Mouse (Mus musculus): ENCODE measurements at regions not wholly inside any gene's neighbourhood (a gene's known extent, or its start where the extent isn't known, plus 50 kb on each side); places are given as distances from the start of the nearest gene placed in this dataset.

- H3K36me3 ChIP-seq (ENCODE audit: insufficient read depth): no peaks in the 10 kb centered on the region
- no peak overlapping the region for H3K4me3 ChIP-seq (ENCODE audit: low read depth, low read length)
- H3K4me1 ChIP-seq (ENCODE audit: insufficient read depth): no peaks in the 10 kb centered on the region
- no peak for TF ChIP-seq CTCF (IDR thresholded peaks at IDR 0.05; ENCODE audit: low read depth)
- ATAC-seq (no peak), DNase-seq (no peak)
- H3K27ac ChIP-seq (ENCODE audit: low read depth, low read length): no peak overlapping the region
- peaks cover 4% of the 10 kb centered on the region for H3K27me3 ChIP-seq (ENCODE audit: insufficient read depth, low read length)
- H3K9ac ChIP-seq: no peak overlapping the region
- WGBS: 52% methylated on average over 12 of the region's 12 CpGs
- H3K4me2 ChIP-seq (ENCODE audit: low read depth): no peak overlapping the region
- H3K9me3 ChIP-seq (ENCODE audit: low read length): no peaks in the 10 kb centered on the region
These were observed 302.7 kb upstream of the Irx1 start for GRCm38 (mm10) chr13:72266174-72266768.

- no peak overlapping the region for H3K9ac ChIP-seq
- H3K27me3 ChIP-seq (ENCODE audit: insufficient read depth, low read length): no peaks in the 10 kb centered on the region
- H3K4me3 ChIP-seq (ENCODE audit: low read depth, low read length): no peak overlapping the region
- no peaks in the 10 kb centered on the region for H3K9me3 ChIP-seq (ENCODE audit: low read length)
- H3K4me1 ChIP-seq (ENCODE audit: insufficient read depth): no peaks in the 10 kb centered on the region
- ATAC-seq: no peak
- no peak for TF ChIP-seq CTCF (IDR thresholded peaks at IDR 0.05; ENCODE audit: low read depth)
- no peak overlapping the region for H3K4me2 ChIP-seq (ENCODE audit: low read depth)
- no peak for DNase-seq
- 5% methylated on average over 2 of the region's 2 CpGs for WGBS
- no peaks in the 10 kb centered on the region for H3K36me3 ChIP-seq (ENCODE audit: insufficient read depth)
- no peak overlapping the region for H3K27ac ChIP-seq (ENCODE audit: low read depth, low read length)
These were observed 316.8 kb upstream of the Irx1 start for GRCm38 (mm10) chr13:72280343-72280742.

DNA sequence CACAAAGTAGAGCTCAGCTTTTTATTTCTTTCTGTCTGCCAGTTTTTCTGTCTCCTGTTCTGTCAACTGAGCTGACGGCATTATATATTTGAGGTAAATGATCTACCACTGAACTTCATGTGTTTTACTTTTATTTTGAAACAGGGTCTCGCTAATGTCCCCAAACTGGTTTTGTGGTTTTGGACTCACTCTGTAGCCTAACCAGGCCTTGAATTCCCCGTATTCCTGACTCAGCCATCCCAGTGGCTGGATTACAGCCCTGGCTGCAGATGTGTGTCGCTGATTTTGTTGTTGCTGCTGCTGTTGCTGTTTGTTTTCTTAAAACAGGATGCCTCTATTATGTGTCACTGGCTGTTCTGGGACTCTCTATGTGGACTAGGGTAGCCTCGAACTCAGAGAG is 317.3 kb upstream of the Irx1 start:
- WGBS: 89% methylated on average over 5 of the region's 5 CpGs
- no peak for TF ChIP-seq CTCF (IDR thresholded peaks at IDR 0.05; ENCODE audit: low read depth)

GRCm38 (mm10) chr13:72282764-72283163 is 319.2 kb upstream of the Irx1 start:
- no peak for ATAC-seq
- Histone ChIP-seq H3K36me3 (ENCODE audit: insufficient read depth) (no peaks in the 10 kb centered on the region), H3K27ac (ENCODE audit: low read depth, low read length) (no peak overlapping the region), H3K9ac (no peak overlapping the region), H3K4me1 (ENCODE audit: insufficient read depth) (no peaks in the 10 kb centered on the region), H3K4me3 (ENCODE audit: low read depth, low read length) (no peak overlapping the region), H3K27me3 (ENCODE audit: insufficient read depth, low read length) (peaks cover 11% of the 10 kb centered on the region), H3K4me2 (ENCODE audit: low read depth) (no peak overlapping the region), H3K9me3 (ENCODE audit: low read length) (no peaks in the 10 kb centered on the region)
- TF ChIP-seq CTCF (IDR thresholded peaks at IDR 0.05; ENCODE audit: low read depth): no peak
- DNase-seq: no peak
- 92% methylated on average over 3 of the region's 3 CpGs for WGBS

More for the DNA sequence above, 317.3 kb upstream of the Irx1 start:
- ATAC-seq (no peak), DNase-seq (no peak)
- H3K4me2 ChIP-seq (ENCODE audit: low read depth): no peak overlapping the region
- H3K27me3 ChIP-seq (ENCODE audit: insufficient read depth, low read length): no peaks in the 10 kb centered on the region
- H3K36me3 ChIP-seq (ENCODE audit: insufficient read depth): no peaks in the 10 kb centered on the region
- no peak overlapping the region for H3K4me3 ChIP-seq (ENCODE audit: low read depth, low read length)
- no peaks in the 10 kb centered on the region for H3K4me1 ChIP-seq (ENCODE audit: insufficient read depth)
- no peak overlapping the region for H3K27ac ChIP-seq (ENCODE audit: low read depth, low read length)
- H3K9ac ChIP-seq: no peak overlapping the region
- no peaks in the 10 kb centered on the region for H3K9me3 ChIP-seq (ENCODE audit: low read length)

DNA sequence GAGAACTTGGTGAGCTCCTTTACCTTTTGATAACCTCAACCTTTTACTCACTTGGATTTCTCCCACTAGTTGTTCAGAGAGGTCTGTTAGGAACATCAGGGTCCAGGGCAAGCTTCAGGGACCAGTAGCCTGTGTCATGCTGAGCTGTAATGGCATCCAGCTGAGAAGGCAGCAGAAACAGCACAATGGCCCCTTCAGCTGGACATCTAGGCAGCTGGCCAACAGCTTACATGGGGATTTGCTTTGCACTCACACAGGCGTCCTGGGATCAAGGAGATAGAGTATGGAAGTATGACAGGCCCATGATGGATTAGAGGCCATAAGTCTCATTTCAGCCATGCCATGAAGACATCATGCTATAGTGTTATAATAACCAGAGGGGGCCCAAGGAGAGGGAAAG is 320.2 kb upstream of the Irx1 start:
- WGBS: 33% methylated on average over 1 of the region's 1 CpGs
- Histone ChIP-seq H3K9ac (no peak overlapping the region), H3K27ac (ENCODE audit: low read depth, low read length) (no peak overlapping the region), H3K4me2 (ENCODE audit: low read depth) (no peak overlapping the region), H3K36me3 (ENCODE audit: insufficient read depth) (no peaks in the 10 kb centered on the region), H3K4me1 (ENCODE audit: insufficient read depth) (no peaks in the 10 kb centered on the region), H3K9me3 (ENCODE audit: low read length) (no peaks in the 10 kb centered on the region), H3K27me3 (ENCODE audit: insufficient read depth, low read length) (peaks cover 16% of the 10 kb centered on the region), H3K4me3 (ENCODE audit: low read depth, low read length) (no peak overlapping the region)
- ATAC-seq: no peak
- no peak for TF ChIP-seq CTCF (IDR thresholded peaks at IDR 0.05; ENCODE audit: low read depth)
- DNase-seq: no peak

- no peak overlapping the region for H3K9ac ChIP-seq
These were observed 322.8 kb upstream of the Irx1 start for GRCm38 (mm10) chr13:72286301-72286700.

DNA sequence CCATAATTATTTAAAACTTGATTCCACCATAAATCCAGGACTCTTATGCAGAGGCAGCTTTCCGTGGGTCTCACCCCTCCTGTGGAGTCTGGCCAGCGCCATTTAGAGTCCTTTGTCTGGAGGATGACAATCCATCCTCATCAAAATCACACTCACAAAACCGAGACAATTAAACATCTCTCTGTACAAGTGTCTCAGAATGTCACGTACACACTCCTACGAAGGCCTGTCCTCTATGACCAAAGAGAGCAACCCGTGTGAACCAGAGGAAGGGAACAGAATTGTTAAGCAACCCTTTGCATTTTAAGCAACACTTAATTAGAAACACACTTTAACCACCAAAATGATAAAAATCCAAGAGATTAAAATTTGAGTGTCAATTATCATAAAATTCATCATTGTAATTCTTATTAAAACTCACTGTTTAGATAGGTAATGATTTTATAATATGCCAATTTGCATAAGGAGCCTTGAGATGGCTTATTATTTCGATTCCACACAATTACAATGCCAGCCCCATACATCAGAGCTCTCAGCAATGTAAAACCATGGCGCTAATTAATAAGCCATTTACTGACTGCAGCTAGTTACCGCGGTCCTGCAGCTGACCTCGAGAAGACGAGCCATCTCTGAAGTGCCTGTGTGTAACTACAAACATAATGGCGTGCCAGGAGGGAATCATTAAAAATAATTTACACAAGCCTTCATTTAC is 325.0 kb upstream of the Irx1 start:
- no peaks in the 10 kb centered on the region for H3K4me1 ChIP-seq (ENCODE audit: insufficient read depth)
- peaks cover 55% of the 10 kb centered on the region for H3K27me3 ChIP-seq (ENCODE audit: insufficient read depth, low read length)
- H3K4me3 ChIP-seq (ENCODE audit: low read depth, low read length): no peak overlapping the region
- WGBS: 10% methylated on average over 13 of the region's 13 CpGs
- ATAC-seq (no peak), DNase-seq (no peak)
- no peaks in the 10 kb centered on the region for H3K9me3 ChIP-seq (ENCODE audit: low read length)
- H3K4me2 ChIP-seq (ENCODE audit: low read depth): no peak overlapping the region
- TF ChIP-seq CTCF (IDR thresholded peaks at IDR 0.05; ENCODE audit: low read depth): no peak
- no peak overlapping the region for H3K27ac ChIP-seq (ENCODE audit: low read depth, low read length)
- no peaks in the 10 kb centered on the region for H3K36me3 ChIP-seq (ENCODE audit: insufficient read depth)
- no peak overlapping the region for H3K9ac ChIP-seq

More at GRCm38 (mm10) chr13:72286301-72286700, 322.8 kb upstream of the Irx1 start:
- Histone ChIP-seq H3K9me3 (ENCODE audit: low read length) (no peaks in the 10 kb centered on the region), H3K36me3 (ENCODE audit: insufficient read depth) (no peaks in the 10 kb centered on the region), H3K4me1 (ENCODE audit: insufficient read depth) (no peaks in the 10 kb centered on the region), H3K4me3 (ENCODE audit: low read depth, low read length) (no peak overlapping the region), H3K4me2 (ENCODE audit: low read depth) (no peak overlapping the region), H3K27me3 (ENCODE audit: insufficient read depth, low read length) (peaks cover 38% of the 10 kb centered on the region), H3K27ac (ENCODE audit: low read depth, low read length) (no peak overlapping the region)
- DNase-seq (no peak), ATAC-seq (no peak)
- no peak for TF ChIP-seq CTCF (IDR thresholded peaks at IDR 0.05; ENCODE audit: low read depth)
- WGBS: 96% methylated on average over 4 of the region's 4 CpGs

Data from forebrain, postnatal 0 days (tissue).